Mouse (Mus musculus) adrenal gland, postnatal 0 days (tissue): ENCODE results near the gene Retreg1. TPM values are rescaled to one million over a fixed set of nuclear protein-coding genes. Genes with fewer than 3 reads are reported as not detected.

Source experiments
- microRNA-seq: library from miRNA; unstranded; fragments of <30 nt; microRNA quantifications from one replicate; pipeline ENCODE4, GENCODE M21; 2016; ENCODE audit warnings: borderline replicate concordance; ENCODE audit not compliant: insufficient number of aligned reads
- polyA plus RNA-seq: library from polyadenylated mRNA; unstranded; fragments of >200 nt; fragmentation: Nextera tagmentation; extraction: Ambion mirVana; gene quantifications from 2 replicates; pipeline ENCODE4 v1.2.1, GENCODE M21; 2015

The Retreg1 gene
- polyA plus RNA-seq = 31.1 and 58.6 TPM in 2 replicates

GRCm38 (mm10) chr15:25843086-25843991 lies at the start of gene Retreg1:
Gene Retreg1, plus strand, starts transcription at chr15:25843180.

DNA sequence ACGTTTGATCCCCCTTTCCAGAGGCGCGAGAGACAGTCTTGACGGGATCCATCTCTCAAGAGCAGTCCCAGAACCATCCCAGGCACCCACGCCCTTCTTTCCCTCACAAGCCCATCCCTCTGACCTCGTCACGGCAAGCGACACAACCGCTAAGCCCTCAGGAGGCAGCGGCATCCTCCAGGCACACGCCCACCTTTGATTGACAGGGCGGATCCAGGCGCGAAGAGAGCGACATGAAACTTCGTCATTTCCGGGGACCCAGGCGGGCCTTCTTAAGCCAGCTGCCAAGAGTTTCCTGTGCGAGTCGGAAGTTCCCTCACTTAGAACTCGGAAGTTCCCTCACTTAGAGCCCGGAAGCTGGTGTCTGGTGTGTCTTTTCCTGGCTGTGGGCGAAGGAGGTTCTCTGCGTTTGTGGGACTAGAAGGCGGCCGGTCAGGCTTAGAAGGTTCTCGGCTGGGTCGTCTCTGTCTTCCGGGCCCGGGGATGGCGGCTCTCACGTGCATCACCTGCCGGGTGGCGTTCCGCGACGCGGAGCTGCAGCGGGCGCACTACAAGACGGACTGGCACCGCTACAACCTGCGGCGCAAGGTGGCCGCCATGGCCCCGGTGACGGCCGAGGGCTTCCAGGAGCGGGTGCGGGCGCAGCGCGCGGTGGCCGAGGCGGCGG lies 141.2 kb downstream of the Retreg1 start, which contains the start of gene Zfp622:
Zfp622 (plus strand) TSS at position 300 of the 667 bp plus-strand sequence.

Small RNAs within 50 kb of the gene (microRNA-seq; reads per million reads assigned to microRNA genes)
- gene Mir7212 = not detected

Other genes with a start within 250 kb of the Retreg1 start
- 12.7 and 24.2 TPM in 2 replicates for gene Myo10, start 220.7 kb upstream of the Retreg1 start, polyA plus RNA-seq
- 30.3 and 36.3 TPM in 2 replicates for gene Zfp622, start 141.2 kb downstream of the Retreg1 start, polyA plus RNA-seq